Comparison of ENCODE assay signal across 10 mouse cellular contexts in genomic region chr5:102749020-102749419, GRCm38 (mm10).
DNase-seq lines count a peak whose midpoint lies in the region; ATAC-seq and TF ChIP-seq lines count a peak whose summit lies in the region.
"Had no signal": no experiment of that assay in that cellular context is flagged by ENCODE, and none has a peak within 500 bp of the region (broad histone marks: within the 10 kb centered on the region; RNA-seq: fewer than 3 reads in every experiment).

No protein-coding gene starts in this region.

- H3K79me2 ChIP-seq in liver, adult 2 months (ENCODE audit: control insufficient read depth, insufficient read depth, low read length) = peaks cover 4% of the 10 kb centered on the region; the same call in 1 of the 2 replicates

- H3K4me3 ChIP-seq in liver, adult 2 months (ENCODE audit: insufficient read depth, low read depth, low read length) = no peak overlapping the region
- no peak overlapping the region for H3K4me3 ChIP-seq in liver, embryonic 11.5 days (ENCODE audit: low read depth, low read length)

- no peaks in the 10 kb centered on the region for H3K4me1 ChIP-seq in liver, adult 2 months (ENCODE audit: control insufficient read depth, insufficient read depth, low read length)
- H3K4me1 ChIP-seq in liver, embryonic 11.5 days (replicated peaks; ENCODE audit: control insufficient read depth, insufficient read depth, low read length) = no peaks in the 10 kb centered on the region

- peak overlapping the region; percentile 36; the same call in 1 of the 2 replicates for H3K27ac ChIP-seq in liver, adult 2 months (replicated peaks; ENCODE audit: insufficient read depth, low read depth, low read length)
- no peak overlapping the region for H3K27ac ChIP-seq in liver, embryonic 11.5 days (ENCODE audit: low read depth, low read length)

- no peak for ATAC-seq in liver, embryonic 11.5 days (replicated peaks; ENCODE audit: low FRiP score)
- ATAC-seq in erythroid progenitor cell, adult 5-6 weeks (replicated peaks; ENCODE audit: low FRiP score, poor library complexity, severe bottlenecking) = no peak

- no peak overlapping the region for H3K9ac ChIP-seq in liver, adult 2 months (ENCODE audit: low read depth, low read length)
- no peak overlapping the region for H3K9ac ChIP-seq in liver, embryonic 11.5 days (ENCODE audit: low read depth, low read length)

- no peak for TF ChIP-seq POLR2A in liver, adult 2 months (IDR thresholded peaks at IDR 0.05; ENCODE audit: extremely low read depth, insufficient read depth, low read length)

- no peaks in the 10 kb centered on the region for H3K9me3 ChIP-seq in liver, embryonic 11.5 days (ENCODE audit: control insufficient read depth, low read length)

- DNase-seq in frontal cortex, postnatal 10 days (ENCODE audit: low spot score in 2 of 2) = peak; percentile 16 to 25
- no peak for DNase-seq in frontal cortex, postnatal 25 days (ENCODE audit: low spot score in 2 of 2)
- DNase-seq in liver, adult 2 months (ENCODE audit: extremely low read depth, low read depth, low spot score) = no peak
- DNase-seq in liver, embryonic 11.5 days (ENCODE audit: low spot score) = no peak
- peak; percentile 36 to 43 for DNase-seq in heart, postnatal 14 days
- peak; percentile 40 to 66 for DNase-seq in lung, postnatal 4 days
- DNase-seq in urinary bladder, postnatal 25 days (ENCODE audit: low spot score) = no peak
- DNase-seq: thymus, adult 18-20 months had no signal

- H3K4me2 ChIP-seq in liver, embryonic 11.5 days = no peak overlapping the region

- intact Hi-C loops in heart, postnatal 14 days (cut with DNase I) = no loop called here

- 81% methylated on average over 8 of the region's 8 CpGs for WGBS in liver, adult 2 months
- WGBS in liver, embryonic 11.5 days = 63% methylated on average over 8 of the region's 8 CpGs

- no peaks in the 10 kb centered on the region for H3K36me3 ChIP-seq in liver, adult 2 months (ENCODE audit: control insufficient read depth, insufficient read depth, low read length)
- no peaks in the 10 kb centered on the region for H3K36me3 ChIP-seq in liver, embryonic 11.5 days (ENCODE audit: control insufficient read depth, insufficient read depth, low read length)

- H3K27me3 ChIP-seq in liver, adult 2 months (ENCODE audit: control insufficient read depth, insufficient read depth, low read length) = no peaks in the 10 kb centered on the region
- no peaks in the 10 kb centered on the region for H3K27me3 ChIP-seq in liver, embryonic 11.5 days (replicated peaks; ENCODE audit: control insufficient read depth, insufficient read depth, low read length)
- H3K27me3 ChIP-seq: CH12.LX had no signal

- no peak for TF ChIP-seq CTCF in liver, adult 2 months (IDR thresholded peaks at IDR 0.05; ENCODE audit: low read depth, low read length)

Comparison
In these comparisons a context has a peak if more than half of its experiments do, and no peak if none do; other contexts are left out.
1. DNase-seq: peak in frontal cortex, postnatal 10 days (2 of 2), heart, postnatal 14 days (2 of 2) and lung, postnatal 4 days (2 of 2); none in frontal cortex, postnatal 25 days (0 of 2), liver, adult 2 months (single experiment), liver, embryonic 11.5 days (single experiment) and urinary bladder, postnatal 25 days (single experiment).